Mouse (Mus musculus) hindbrain, embryonic 16.5 days (tissue): ENCODE data around the gene Exoc4. TPM values are rescaled to one million over a fixed set of nuclear protein-coding genes. Genes with fewer than 3 reads are reported as not detected.

Experiments used
- ATAC-seq: fragments of 200-750 bp; cut with Nextera tagmentation; 2 replicates; pipeline ENCODE4 v1.8.0; 2017; ENCODE audit warnings: moderate TSS enrichment, moderate library complexity
- H3K27ac ChIP-seq: fragments of 300-500 bp; sonication (generic); 2 replicates; pipeline ENCODE4 v1.5.1; 2014; ENCODE audit warnings: low read depth, mild to moderate bottlenecking, control low read depth, low read length, moderate library complexity
- H3K27me3 ChIP-seq: fragments of 300-500 bp; sonication (generic); replicated peaks from 2 replicates; pipeline ENCODE4 v1.6.1; 2014; ENCODE audit warnings: low read length; ENCODE audit not compliant: control insufficient read depth, insufficient read depth
- H3K36me3 ChIP-seq: fragments of 300-500 bp; sonication (generic); 2 replicates; pipeline ENCODE4 v1.6.1; 2014; ENCODE audit warnings: mild to moderate bottlenecking, low read length, moderate library complexity, mixed read lengths; ENCODE audit not compliant: control insufficient read depth, insufficient read depth
- H3K4me1 ChIP-seq: fragments of 300-500 bp; sonication (generic); 2 replicates; pipeline ENCODE4 v1.6.1; 2014; ENCODE audit warnings: low read depth, low read length; ENCODE audit not compliant: control insufficient read depth, insufficient read depth
- H3K4me2 ChIP-seq: fragments of 300-500 bp; sonication (generic); 2 replicates; pipeline ENCODE4 v1.6.1; 2014; ENCODE audit warnings: mild to moderate bottlenecking, low read length, control low read depth, moderate library complexity
- H3K4me3 ChIP-seq: fragments of 300-500 bp; sonication (generic); 2 replicates; pipeline ENCODE4 v1.5.1; 2014; ENCODE audit warnings: mild to moderate bottlenecking, low read length, control low read depth, moderate library complexity
- H3K9ac ChIP-seq: fragments of 300-500 bp; sonication (generic); 2 replicates; pipeline ENCODE4 v1.6.1; 2014; ENCODE audit warnings: low read depth, mild to moderate bottlenecking, control low read depth, low read length, moderate library complexity
- H3K9me3 ChIP-seq: fragments of 300-500 bp; sonication (generic); 2 replicates; pipeline ENCODE4 v1.6.1; 2014; ENCODE audit warnings: mild to moderate bottlenecking, low read length, moderate library complexity; ENCODE audit not compliant: control insufficient read depth
- WGBS: fragments of 180-500 bp; shearing (Covaris S2); extraction: QIAGEN DNeasy Blood & Tissue Kit; methylation state at CpG from one replicate; pipeline ENCODE4 v1.1.7; 2014; 5-methylcytosine and 5-hydroxymethylcytosine counted together
- polyA plus RNA-seq: library from polyadenylated mRNA; unstranded; fragments of >200 nt; fragmentation: Nextera tagmentation; extraction: Ambion mirVana; gene quantifications from 2 replicates; pipeline ENCODE4 v1.2.1, GENCODE M21; 2015

Gene Exoc4
- polyA plus RNA-seq, 1 experiment from 2014 or later: 46.0 TPM

- WGBS: 87% methylated on average over 7 of the region's 7 CpGs
- Histone ChIP-seq H3K4me1 (no peaks in the 10 kb centered on the region), H3K27ac (no peak overlapping the region), H3K4me2 (no peak overlapping the region), H3K4me3 (no peak overlapping the region), H3K36me3 (no peaks in the 10 kb centered on the region), H3K9ac (no peak overlapping the region), H3K27me3 (no peaks in the 10 kb centered on the region), H3K9me3 (no peaks in the 10 kb centered on the region)
- no peak for ATAC-seq
Measured at GRCm38 (mm10) chr6:34000644-34001043, 751.8 kb downstream of the Exoc4 start.

DNA sequence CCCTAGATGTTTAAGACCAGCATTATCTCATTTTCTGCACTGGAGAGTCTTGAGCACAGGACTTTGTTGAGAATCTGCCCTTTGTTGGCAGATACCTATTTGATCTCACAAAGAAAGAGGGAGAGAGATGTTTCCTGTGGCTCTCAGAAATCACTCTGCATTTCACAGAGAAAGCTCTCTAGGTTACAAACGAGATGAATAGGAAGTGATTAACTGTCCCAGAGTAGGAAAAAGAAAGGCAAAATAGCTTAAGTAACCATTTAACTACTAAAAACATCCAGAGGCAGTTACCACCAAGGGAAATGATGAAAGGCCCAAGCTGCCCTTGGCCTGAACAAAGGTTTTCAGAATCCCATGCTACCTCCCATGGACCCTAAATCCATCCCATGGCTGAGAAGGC, 754.1 kb downstream of the Exoc4 start:
- 23% methylated on average over 1 of the region's 1 CpGs for WGBS

GRCm38 (mm10) chr6:34013469-34013868, 764.6 kb downstream of the Exoc4 start:
- H3K36me3 ChIP-seq: no peaks in the 10 kb centered on the region
- H3K27me3 ChIP-seq: no peaks in the 10 kb centered on the region
- H3K27ac ChIP-seq: no peak overlapping the region
- no peak overlapping the region for H3K9ac ChIP-seq
- H3K9me3 ChIP-seq: no peaks in the 10 kb centered on the region
- H3K4me3 ChIP-seq: no peak overlapping the region
- ATAC-seq: no peak
- no peak overlapping the region for H3K4me2 ChIP-seq
- no peaks in the 10 kb centered on the region for H3K4me1 ChIP-seq
- 64% methylated on average over 6 of the region's 6 CpGs for WGBS

More for the DNA sequence above, 754.1 kb downstream of the Exoc4 start:
- no peak overlapping the region for H3K27ac ChIP-seq
- no peaks in the 10 kb centered on the region for H3K36me3 ChIP-seq
- H3K4me1 ChIP-seq: no peaks in the 10 kb centered on the region
- H3K27me3 ChIP-seq: no peaks in the 10 kb centered on the region
- no peak overlapping the region for H3K4me3 ChIP-seq
- H3K4me2 ChIP-seq: no peak overlapping the region
- no peak overlapping the region for H3K9ac ChIP-seq
- ATAC-seq: no peak
- H3K9me3 ChIP-seq: no peaks in the 10 kb centered on the region

Other genes with a start within 250 kb of the Exoc4 start
- gene Chchd3, start 188.8 kb upstream of the Exoc4 start, polyA plus RNA-seq: 112 and 124 TPM in 2 replicates